In the genomic region with DNA sequence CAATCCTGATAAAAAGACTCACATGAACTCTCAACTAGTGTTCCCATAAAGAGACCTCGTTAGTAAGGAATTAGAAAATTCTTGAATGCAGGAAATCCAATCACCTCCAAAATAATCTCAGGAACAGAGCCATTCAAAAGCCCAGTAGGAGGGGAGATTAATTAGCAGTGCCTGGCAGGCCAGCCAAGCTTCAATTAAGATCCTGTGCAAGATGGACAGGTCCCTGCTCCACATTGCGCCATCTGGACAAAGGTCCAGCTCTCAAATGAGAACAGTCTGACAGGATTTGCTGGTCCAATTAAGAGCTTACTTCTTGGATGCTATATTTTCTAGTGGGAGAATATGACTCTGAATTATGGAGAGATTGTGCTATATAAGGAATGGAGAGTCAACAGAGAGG, we compare ENCODE assay signal across 12 mouse cellular contexts. TPM values are rescaled to one million over a fixed set of nuclear protein-coding genes. Genes with fewer than 3 reads are reported as not detected.
A peak's percentile ranks its signal among the peaks of the same experiment; 100 is the strongest.
DNase-seq lines count a peak whose midpoint lies in the region; ATAC-seq and TF ChIP-seq lines count a peak whose summit lies in the region.
"Had no signal": no experiment of that assay in that cellular context is flagged by ENCODE, and none has a peak within 500 bp of the region (broad histone marks: within the 10 kb centered on the region; RNA-seq: fewer than 3 reads in every experiment).

No protein-coding gene starts in this region.

- H3K27me3 ChIP-seq in liver, adult 2 months (ENCODE audit: control insufficient read depth, insufficient read depth, low read length): no peaks in the 10 kb centered on the region
- no peaks in the 10 kb centered on the region for H3K27me3 ChIP-seq in liver, embryonic 11.5 days (replicated peaks; ENCODE audit: control insufficient read depth, insufficient read depth, low read length)
- no peaks in the 10 kb centered on the region for H3K27me3 ChIP-seq in forebrain, embryonic 14.5 days (replicated peaks; ENCODE audit: control insufficient read depth, insufficient read depth, low read length)
- H3K27me3 ChIP-seq: lung, embryonic 15.5 days; neural tube, embryonic 13.5 days had no signal

- DNase-seq in liver, adult 2 months (ENCODE audit: extremely low read depth, low read depth, low spot score): peak; percentile 87
- DNase-seq in liver, embryonic 11.5 days (ENCODE audit: low spot score): no peak
- DNase-seq in cerebellum, adult 9-10 months: peak; percentile 83
- DNase-seq in forebrain, embryonic 14.5 days (ENCODE audit: low spot score): peak; percentile 93
- peak; percentile 20 to 40 for DNase-seq in left cerebral cortex, postnatal 14 days (ENCODE audit: low spot score in 2 of 2)
- DNase-seq in natural killer cell, adult 2 months (ENCODE audit: low spot score in 2 of 2): no peak
- DNase-seq in gastrocnemius, postnatal 14 days: no peak

- WGBS in liver, adult 2 months: 29% methylated on average over 2 of the region's 2 CpGs
- 80% methylated on average over 2 of the region's 2 CpGs for WGBS in liver, embryonic 11.5 days
- WGBS in forebrain, embryonic 14.5 days: 5% methylated on average over 2 of the region's 2 CpGs

- no peaks in the 10 kb centered on the region for H3K9me3 ChIP-seq in liver, embryonic 11.5 days (ENCODE audit: control insufficient read depth, low read length)
- no peaks in the 10 kb centered on the region for H3K9me3 ChIP-seq in forebrain, embryonic 14.5 days (replicated peaks; ENCODE audit: control insufficient read depth, low read length)
- H3K9me3 ChIP-seq: lung, embryonic 15.5 days; neural tube, embryonic 13.5 days had no signal

- intact Hi-C loops in left cerebral cortex, postnatal 14 days (cut with DNase I): no loop called here
- intact Hi-C loops in gastrocnemius, postnatal 14 days (cut with DNase I; ENCODE audit: low total_unique reads): no loop called here

- no peak overlapping the region for H3K9ac ChIP-seq in liver, adult 2 months (ENCODE audit: low read depth, low read length)
- H3K9ac ChIP-seq in liver, embryonic 11.5 days (ENCODE audit: low read depth, low read length): no peak overlapping the region
- H3K9ac ChIP-seq in forebrain, embryonic 14.5 days (ENCODE audit: low read length): no peak overlapping the region
- H3K9ac ChIP-seq: lung, embryonic 15.5 days; neural tube, embryonic 13.5 days had no signal

- H3K36me3 ChIP-seq in liver, adult 2 months (ENCODE audit: control insufficient read depth, insufficient read depth, low read length): peaks cover 2% of the 10 kb centered on the region; the same call in 1 of the 2 replicates
- H3K36me3 ChIP-seq in liver, embryonic 11.5 days (ENCODE audit: control insufficient read depth, insufficient read depth, low read length): no peaks in the 10 kb centered on the region
- H3K36me3 ChIP-seq in forebrain, embryonic 14.5 days (ENCODE audit: control insufficient read depth, insufficient read depth, low read length): no peaks in the 10 kb centered on the region
- H3K36me3 ChIP-seq: lung, embryonic 15.5 days; neural tube, embryonic 13.5 days had no signal

- no peak for TF ChIP-seq POLR2A in liver, adult 2 months (IDR thresholded peaks at IDR 0.05; ENCODE audit: extremely low read depth, insufficient read depth, low read length)

- no peak overlapping the region for H3K4me3 ChIP-seq in liver, adult 2 months (ENCODE audit: insufficient read depth, low read depth, low read length)
- H3K4me3 ChIP-seq in liver, embryonic 11.5 days (ENCODE audit: low read depth, low read length): no peak overlapping the region
- H3K4me3 ChIP-seq in forebrain, embryonic 14.5 days (ENCODE audit: low read depth, low read length): no peak overlapping the region
- H3K4me3 ChIP-seq: erythroblast, embryonic 14.5 days; left cerebral cortex, adult 2 months; lung, embryonic 15.5 days; neural tube, embryonic 13.5 days had no signal

- no peak overlapping the region for H3K4me2 ChIP-seq in liver, embryonic 11.5 days
- no peak overlapping the region for H3K4me2 ChIP-seq in forebrain, embryonic 14.5 days (ENCODE audit: low read length)
- H3K4me2 ChIP-seq: lung, embryonic 15.5 days; neural tube, embryonic 13.5 days had no signal

- no peak for ATAC-seq in liver, embryonic 11.5 days (replicated peaks; ENCODE audit: low FRiP score)
- peak; percentile 87 for ATAC-seq in forebrain, embryonic 14.5 days
- no peak for ATAC-seq in megakaryocyte, adult 5-6 weeks (ENCODE audit: poor library complexity, severe bottlenecking)

- TF ChIP-seq CTCF in liver, adult 2 months (IDR thresholded peaks at IDR 0.05; ENCODE audit: low read depth, low read length): no peak

- H3K4me1 ChIP-seq in liver, adult 2 months (ENCODE audit: control insufficient read depth, insufficient read depth, low read length): peaks cover 33% of the 10 kb centered on the region
- H3K4me1 ChIP-seq in liver, embryonic 11.5 days (replicated peaks; ENCODE audit: control insufficient read depth, insufficient read depth, low read length): 0 out of 2 replicates have a peak, but pooled peaks cover 2% of the 10 kb centered on the region
- peaks cover 16% of the 10 kb centered on the region; the same call in 1 of the 2 replicates for H3K4me1 ChIP-seq in forebrain, embryonic 14.5 days (ENCODE audit: control insufficient read depth, insufficient read depth, low read length)
- H3K4me1 ChIP-seq: lung, embryonic 15.5 days had no signal

- peaks cover 14% of the 10 kb centered on the region; the same call in 1 of the 2 replicates for H3K79me2 ChIP-seq in liver, adult 2 months (ENCODE audit: control insufficient read depth, insufficient read depth, low read length)

- H3K27ac ChIP-seq in liver, adult 2 months (replicated peaks; ENCODE audit: insufficient read depth, low read depth, low read length): no peak overlapping the region
- no peak overlapping the region for H3K27ac ChIP-seq in liver, embryonic 11.5 days (ENCODE audit: low read depth, low read length)
- peak overlapping the region; percentile 27; the same call in 1 of the 2 replicates for H3K27ac ChIP-seq in forebrain, embryonic 14.5 days (ENCODE audit: low read depth, low read length)
- H3K27ac ChIP-seq: left cerebral cortex, adult 2 months; lung, embryonic 15.5 days; neural tube, embryonic 13.5 days had no signal

RNA-seq across cellular contexts. Expression of gene Gldc, which starts 15.2 kb away (rescaled TPM):
- total RNA-seq in liver, adult 2 months (2014; rRNA removed): 64.2 and 98.4 TPM in 2 replicates
- 94.1 and 134 TPM in 2 replicates for polyA plus RNA-seq in liver, adult 2 months (2012; rRNA removed)
- polyA plus RNA-seq in liver, embryonic 11.5 days (2014; fragmentation: Nextera tagmentation; extraction: Ambion mirVana): 22.2 and 24.7 TPM in 2 replicates
- 11.4 and 13.0 TPM in 2 replicates for polyA plus RNA-seq in forebrain, embryonic 14.5 days (2014; fragmentation: Nextera tagmentation; extraction: Ambion mirVana)
- total RNA-seq in left cerebral cortex, postnatal 14 days (2021): 10 to 100 TPM; 18.1 to 18.2 TPM
- not detected in 2 replicates for total RNA-seq in megakaryocyte, adult 5-6 weeks (2015)
- total RNA-seq in megakaryocyte, adult 5-6 weeks (2017): not detected in 2 replicates
- total RNA-seq in gastrocnemius, postnatal 14 days (2021): under 1 TPM; 0.11 to 0.21 TPM

Comparison
In these comparisons a context has a peak if more than half of its experiments do, and no peak if none do; other contexts are left out.
1. DNase-seq: peak in liver, adult 2 months (single experiment), cerebellum, adult 9-10 months (single experiment), forebrain, embryonic 14.5 days (single experiment) and left cerebral cortex, postnatal 14 days (2 of 2); none in liver, embryonic 11.5 days (single experiment), natural killer cell, adult 2 months (0 of 2) and gastrocnemius, postnatal 14 days (single experiment).
2. RNA of gene Gldc, which starts 15.2 kb away (total RNA-seq): 64.2 to 98.4 TPM in liver, adult 2 months and 18.1 to 18.2 TPM in left cerebral cortex, postnatal 14 days; 0.11 to 0.21 TPM in gastrocnemius, postnatal 14 days and not detected in megakaryocyte, adult 5-6 weeks; every median in the first group is over 10 times any median in the second.